Mouse (Mus musculus) kidney, adult 9 months (tissue): Measurements from ENCODE around the gene Prkaa2.
A peak's percentile ranks its signal among the peaks of the same experiment; 100 is the strongest.
"Not testable (repeated sequence)": the region's sequence is repeated elsewhere in the genome, so short reads cannot be mapped to it uniquely, and the experiment has no call there.

Source experiments
- DNase-seq: peaks from one replicate; pipeline ENCODE4 v3.0.0; 2022

The Prkaa2 gene

GRCm38 (mm10) chr4:105015496-105015895 is 94.2 kb downstream of the Prkaa2 start:
- no peak for DNase-seq

GRCm38 (mm10) chr4:105013718-105014117 is 96.0 kb downstream of the Prkaa2 start:
- no peak for DNase-seq

- DNase-seq, result no peak
These were observed 102.2 kb downstream of the Prkaa2 start for GRCm38 (mm10) chr4:105007360-105008018.

- not testable (repeated sequence) for DNase-seq
These were observed 105.0 kb downstream of the Prkaa2 start for GRCm38 (mm10) chr4:105004649-105005048.

- DNase-seq, result no peak
These were observed 105.6 kb downstream of the Prkaa2 start for GRCm38 (mm10) chr4:105004135-105004534.

GRCm38 (mm10) chr4:105001736-105002135 is 108.0 kb downstream of the Prkaa2 start:
- no peak for DNase-seq

- peak; percentile 47 for DNase-seq
These were observed 110.0 kb downstream of the Prkaa2 start for GRCm38 (mm10) chr4:104999702-105000101.

- no peak for DNase-seq
These were observed 116.4 kb downstream of the Prkaa2 start for GRCm38 (mm10) chr4:104993140-104993874.

GRCm38 (mm10) chr4:104992271-104992670 is 117.4 kb downstream of the Prkaa2 start:
- DNase-seq, result no peak

- no peak for DNase-seq
These were observed 119.0 kb downstream of the Prkaa2 start for GRCm38 (mm10) chr4:104990686-104991085.

GRCm38 (mm10) chr4:104990016-104990415 is 119.7 kb downstream of the Prkaa2 start:
- DNase-seq, result no peak

- no peak for DNase-seq
These were observed 121.0 kb downstream of the Prkaa2 start for GRCm38 (mm10) chr4:104988709-104989108.

- DNase-seq, result no peak
These were observed 121.6 kb downstream of the Prkaa2 start for GRCm38 (mm10) chr4:104988102-104988501.

GRCm38 (mm10) chr4:104987631-104988030 is 122.1 kb downstream of the Prkaa2 start:
- DNase-seq, result peak; percentile 22

GRCm38 (mm10) chr4:104985960-104986632 is 123.6 kb downstream of the Prkaa2 start:
- DNase-seq, result peak; percentile 84
